Mouse (Mus musculus): ENCODE data around the gene Cpm. TPM values are rescaled to one million over a fixed set of nuclear protein-coding genes. Genes with fewer than 3 reads are reported as not detected.

Cpm gene
- polyA plus RNA-seq, 1 experiment from 2014 or later, result 31.2 TPM

DNA sequence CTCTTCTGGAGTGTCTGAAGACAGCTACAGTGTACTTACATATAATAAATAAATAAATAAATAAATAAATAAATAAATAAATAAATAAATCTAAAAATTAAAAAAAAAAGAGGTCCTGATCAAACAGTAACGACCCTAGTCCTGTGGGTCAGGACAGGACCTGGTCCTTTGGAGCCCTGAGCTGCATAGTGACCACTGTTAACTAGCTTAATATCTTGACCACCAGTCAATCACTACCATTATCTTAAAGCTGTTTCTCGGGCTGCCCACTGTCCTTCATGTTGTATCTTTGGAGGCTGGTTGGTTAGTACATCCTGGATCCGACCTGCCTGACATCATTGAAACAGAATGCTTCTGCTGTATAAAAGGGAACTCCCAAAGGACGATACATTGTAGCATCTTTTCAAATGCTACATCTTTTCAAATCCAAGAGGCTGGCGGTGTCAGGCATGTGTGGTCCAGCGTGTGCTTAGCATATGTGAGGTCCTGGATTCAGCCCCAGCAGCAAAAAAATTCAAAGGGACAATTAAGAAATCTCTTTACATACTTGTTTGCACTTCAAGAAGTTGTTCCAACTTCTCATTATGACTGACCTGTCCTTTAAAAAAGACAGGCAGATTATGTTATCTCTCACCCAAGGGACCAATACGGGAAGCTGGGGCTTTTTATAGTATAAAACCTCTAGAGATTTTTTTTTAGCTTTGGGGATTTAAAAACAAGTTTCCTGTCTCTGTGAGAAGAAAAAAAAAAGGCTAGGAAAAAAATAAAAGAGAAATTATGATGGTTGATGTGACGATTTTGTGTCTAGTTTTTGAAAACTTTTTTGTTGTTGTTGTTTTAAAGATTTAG is 23.9 kb downstream of the Cpm start:
- Histone ChIP-seq H3K9me3 (ENCODE audit: low read length) (no peaks in the 10 kb centered on the region), H3K4me3 (ENCODE audit: low read length) (no peak overlapping the region), H3K9ac (replicated peaks; ENCODE audit: low read length) (no peak overlapping the region), H3K4me2 (replicated peaks; ENCODE audit: low read depth, low read length) (no peak overlapping the region), H3K27me3 (ENCODE audit: insufficient read depth, low read length) (no peaks in the 10 kb centered on the region), H3K4me1 (ENCODE audit: insufficient read depth, low read length) (peaks cover 6% of the 10 kb centered on the region; the same call in 1 of the 2 replicates), H3K36me3 (ENCODE audit: insufficient read depth, low read length) (no peaks in the 10 kb centered on the region), H3K27ac (ENCODE audit: low read length) (no peak overlapping the region)
- 86% methylated on average over 8 of the region's 8 CpGs for WGBS
- ATAC-seq (ENCODE audit: low FRiP score, low TSS enrichment), result no peak

DNA sequence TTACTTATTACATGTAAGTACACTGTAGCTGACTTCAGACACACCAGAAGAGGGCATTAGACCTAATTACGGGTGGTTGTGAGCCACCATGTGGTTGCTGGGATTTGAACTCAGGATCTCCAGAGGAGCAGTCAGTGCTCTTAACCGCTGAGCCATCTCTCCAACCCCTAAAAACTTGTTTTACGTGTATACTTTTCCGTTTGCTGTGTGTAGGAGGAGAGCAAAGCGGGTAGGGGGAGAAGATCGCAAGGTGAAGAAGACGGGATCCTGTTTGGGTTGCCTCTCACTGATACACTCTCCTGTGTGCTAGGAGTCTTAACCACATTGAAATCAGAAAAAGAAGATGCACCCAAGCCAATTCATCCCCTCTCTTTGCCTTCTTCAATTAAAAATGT is 24.5 kb downstream of the Cpm start:
- Histone ChIP-seq H3K4me2 (replicated peaks; ENCODE audit: low read depth, low read length) (no peak overlapping the region), H3K27ac (ENCODE audit: low read length) (no peak overlapping the region), H3K36me3 (ENCODE audit: insufficient read depth, low read length) (no peaks in the 10 kb centered on the region), H3K4me1 (ENCODE audit: insufficient read depth, low read length) (peaks cover 6% of the 10 kb centered on the region; the same call in 1 of the 2 replicates), H3K9me3 (ENCODE audit: low read length) (no peaks in the 10 kb centered on the region), H3K27me3 (ENCODE audit: insufficient read depth, low read length) (no peaks in the 10 kb centered on the region), H3K9ac (replicated peaks; ENCODE audit: low read length) (no peak overlapping the region), H3K4me3 (ENCODE audit: low read length) (no peak overlapping the region)
- no peak for ATAC-seq (ENCODE audit: low FRiP score, low TSS enrichment)
- 88% methylated on average over 7 of the region's 7 CpGs for WGBS

DNA sequence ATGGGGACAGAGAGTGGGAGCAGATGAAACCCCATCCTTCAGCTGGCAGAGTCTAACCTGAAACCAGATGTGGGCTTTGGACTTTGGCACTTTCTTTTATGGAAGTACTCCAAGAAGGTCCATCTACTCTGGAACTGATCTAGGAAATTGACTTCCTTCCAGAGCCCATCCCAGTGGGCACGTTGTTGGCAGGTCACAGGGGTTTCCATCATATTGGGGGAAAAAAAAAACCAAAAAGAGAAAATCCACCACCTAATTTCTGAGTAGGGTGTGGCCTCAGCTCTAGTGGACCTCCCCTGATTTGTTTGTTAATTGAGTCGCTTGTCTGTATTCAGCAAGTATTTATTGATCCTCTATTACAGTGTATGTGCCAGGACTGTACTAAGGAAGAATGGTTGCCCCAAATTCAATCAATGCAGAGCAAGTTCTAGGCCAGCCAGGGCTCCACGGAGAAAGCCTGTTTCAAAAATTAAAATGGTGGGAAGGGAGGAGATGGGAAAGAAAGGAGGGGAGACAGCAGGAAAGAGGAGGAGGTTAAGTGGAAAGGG is 25.4 kb downstream of the Cpm start:
- H3K9me3 ChIP-seq (ENCODE audit: low read length), result no peaks in the 10 kb centered on the region
- H3K27ac ChIP-seq (ENCODE audit: low read length), result no peak overlapping the region
- 80% methylated on average over 3 of the region's 3 CpGs for WGBS
- no peak overlapping the region for H3K9ac ChIP-seq (replicated peaks; ENCODE audit: low read length)
- no peaks in the 10 kb centered on the region for H3K27me3 ChIP-seq (ENCODE audit: insufficient read depth, low read length)
- H3K4me2 ChIP-seq (replicated peaks; ENCODE audit: low read depth, low read length), result no peak overlapping the region
- H3K36me3 ChIP-seq (ENCODE audit: insufficient read depth, low read length), result no peaks in the 10 kb centered on the region
- no peak for ATAC-seq (ENCODE audit: low FRiP score, low TSS enrichment)
- H3K4me1 ChIP-seq (ENCODE audit: insufficient read depth, low read length), result peaks cover 6% of the 10 kb centered on the region; the same call in 1 of the 2 replicates
- no peak overlapping the region for H3K4me3 ChIP-seq (ENCODE audit: low read length)

GRCm38 (mm10) chr10:117655460-117655859 is 26.2 kb downstream of the Cpm start:
- Histone ChIP-seq H3K4me1 (ENCODE audit: insufficient read depth, low read length) (peaks cover 6% of the 10 kb centered on the region; the same call in 1 of the 2 replicates), H3K4me2 (replicated peaks; ENCODE audit: low read depth, low read length) (no peak overlapping the region), H3K27me3 (ENCODE audit: insufficient read depth, low read length) (no peaks in the 10 kb centered on the region), H3K9me3 (ENCODE audit: low read length) (no peaks in the 10 kb centered on the region), H3K4me3 (ENCODE audit: low read length) (no peak overlapping the region), H3K27ac (ENCODE audit: low read length) (no peak overlapping the region), H3K9ac (replicated peaks; ENCODE audit: low read length) (no peak overlapping the region), H3K36me3 (ENCODE audit: insufficient read depth, low read length) (no peaks in the 10 kb centered on the region)
- WGBS, result 88% methylated on average over 9 of the region's 9 CpGs
- no peak for ATAC-seq (ENCODE audit: low FRiP score, low TSS enrichment)

GRCm38 (mm10) chr10:117655908-117656661 is 26.8 kb downstream of the Cpm start:
- Histone ChIP-seq H3K4me3 (ENCODE audit: low read length) (no peak overlapping the region), H3K9me3 (ENCODE audit: low read length) (no peaks in the 10 kb centered on the region), H3K4me1 (ENCODE audit: insufficient read depth, low read length) (peaks cover 6% of the 10 kb centered on the region; the same call in 1 of the 2 replicates), H3K9ac (replicated peaks; ENCODE audit: low read length) (no peak overlapping the region), H3K27ac (ENCODE audit: low read length) (no peak overlapping the region), H3K36me3 (ENCODE audit: insufficient read depth, low read length) (no peaks in the 10 kb centered on the region), H3K4me2 (replicated peaks; ENCODE audit: low read depth, low read length) (no peak overlapping the region), H3K27me3 (ENCODE audit: insufficient read depth, low read length) (no peaks in the 10 kb centered on the region)
- ATAC-seq (ENCODE audit: low FRiP score, low TSS enrichment), result no peak
- 42% methylated on average over 7 of the region's 7 CpGs for WGBS

DNA sequence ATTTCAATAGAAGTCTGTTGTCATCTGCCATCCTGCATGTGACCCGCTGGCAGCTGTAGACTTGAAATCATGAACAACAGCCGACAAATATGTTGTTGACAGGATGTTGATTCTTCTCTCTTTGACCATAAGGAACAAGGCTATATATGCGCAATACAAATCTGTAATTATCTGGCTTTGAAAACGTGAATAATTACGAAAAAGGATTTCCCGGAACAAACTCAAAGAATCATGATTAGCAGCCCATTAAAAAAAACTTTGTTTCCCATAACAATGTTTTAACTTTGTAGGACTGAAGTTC is 27.3 kb downstream of the Cpm start:
- 71% methylated on average over 6 of the region's 6 CpGs for WGBS
- peaks cover 6% of the 10 kb centered on the region; the same call in 1 of the 2 replicates for H3K4me1 ChIP-seq (ENCODE audit: insufficient read depth, low read length)
- H3K9ac ChIP-seq (replicated peaks; ENCODE audit: low read length), result no peak overlapping the region
- no peaks in the 10 kb centered on the region for H3K27me3 ChIP-seq (ENCODE audit: insufficient read depth, low read length)
- no peaks in the 10 kb centered on the region for H3K9me3 ChIP-seq (ENCODE audit: low read length)
- no peak overlapping the region for H3K4me2 ChIP-seq (replicated peaks; ENCODE audit: low read depth, low read length)
- ATAC-seq (ENCODE audit: low FRiP score, low TSS enrichment), result no peak
- no peak overlapping the region for H3K4me3 ChIP-seq (ENCODE audit: low read length)
- H3K36me3 ChIP-seq (ENCODE audit: insufficient read depth, low read length), result no peaks in the 10 kb centered on the region
- no peak overlapping the region for H3K27ac ChIP-seq (ENCODE audit: low read length)

DNA sequence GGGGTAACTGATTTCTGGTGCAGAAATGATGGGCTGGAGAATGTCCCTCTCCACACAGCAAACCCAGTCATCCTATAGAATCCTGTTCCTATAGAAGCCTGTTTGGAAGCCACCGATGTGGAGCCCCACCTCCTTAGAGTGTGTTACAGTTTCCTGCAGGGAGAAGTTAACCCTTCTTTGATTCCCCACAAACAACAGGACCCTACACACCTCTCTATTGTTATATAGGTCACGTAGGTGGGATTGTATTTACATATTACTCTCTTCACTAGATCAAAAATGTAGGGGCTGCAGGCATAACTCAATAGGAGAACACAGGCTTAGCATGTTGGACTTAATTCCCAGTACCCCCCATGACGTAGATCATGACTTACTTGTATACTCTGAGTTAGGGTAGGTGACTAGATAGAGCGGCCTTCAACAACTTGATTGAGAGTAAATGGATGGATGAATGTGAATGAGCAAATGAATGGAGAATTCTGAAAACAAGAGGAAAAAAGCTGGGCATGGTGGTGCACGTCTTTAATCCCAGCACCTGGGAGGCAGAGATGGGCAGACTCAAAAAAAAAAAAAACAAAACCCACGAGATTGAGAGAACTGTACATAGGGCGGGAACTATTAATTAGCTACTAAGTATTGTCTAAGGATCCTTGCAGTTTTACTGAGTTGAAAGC is 27.8 kb downstream of the Cpm start:
- 77% methylated on average over 7 of the region's 7 CpGs for WGBS
- no peaks in the 10 kb centered on the region for H3K9me3 ChIP-seq (ENCODE audit: low read length)
- no peak overlapping the region for H3K4me2 ChIP-seq (replicated peaks; ENCODE audit: low read depth, low read length)
- H3K4me1 ChIP-seq (ENCODE audit: insufficient read depth, low read length), result peaks cover 6% of the 10 kb centered on the region; the same call in 1 of the 2 replicates
- no peaks in the 10 kb centered on the region for H3K27me3 ChIP-seq (ENCODE audit: insufficient read depth, low read length)
- no peak for ATAC-seq (ENCODE audit: low FRiP score, low TSS enrichment)
- no peaks in the 10 kb centered on the region for H3K36me3 ChIP-seq (ENCODE audit: insufficient read depth, low read length)
- H3K27ac ChIP-seq (ENCODE audit: low read length), result no peak overlapping the region
- H3K4me3 ChIP-seq (ENCODE audit: low read length), result no peak overlapping the region
- H3K9ac ChIP-seq (replicated peaks; ENCODE audit: low read length), result no peak overlapping the region

GRCm38 (mm10) chr10:117657659-117658306 is 28.5 kb downstream of the Cpm start:
- H3K4me3 ChIP-seq (ENCODE audit: low read length), result no peak overlapping the region
- H3K36me3 ChIP-seq (ENCODE audit: insufficient read depth, low read length), result no peaks in the 10 kb centered on the region
- H3K27ac ChIP-seq (ENCODE audit: low read length), result no peak overlapping the region
- peaks cover 6% of the 10 kb centered on the region; the same call in 1 of the 2 replicates for H3K4me1 ChIP-seq (ENCODE audit: insufficient read depth, low read length)
- no peaks in the 10 kb centered on the region for H3K27me3 ChIP-seq (ENCODE audit: insufficient read depth, low read length)
- no peaks in the 10 kb centered on the region for H3K9me3 ChIP-seq (ENCODE audit: low read length)
- no peak overlapping the region for H3K4me2 ChIP-seq (replicated peaks; ENCODE audit: low read depth, low read length)
- no peak for ATAC-seq (ENCODE audit: low FRiP score, low TSS enrichment)
- no peak overlapping the region for H3K9ac ChIP-seq (replicated peaks; ENCODE audit: low read length)
- WGBS, result 78% methylated on average over 3 of the region's 3 CpGs

Data from kidney, embryonic 16.5 days (tissue).